Mouse (Mus musculus): ENCODE measurements around the gene Mob3b. TPM values are rescaled to one million over a fixed set of nuclear protein-coding genes. Genes with fewer than 3 reads are reported as not detected.

The Mob3b gene
- polyA plus RNA-seq, 1 experiment from 2014 or later, result 4.6 TPM

DNA sequence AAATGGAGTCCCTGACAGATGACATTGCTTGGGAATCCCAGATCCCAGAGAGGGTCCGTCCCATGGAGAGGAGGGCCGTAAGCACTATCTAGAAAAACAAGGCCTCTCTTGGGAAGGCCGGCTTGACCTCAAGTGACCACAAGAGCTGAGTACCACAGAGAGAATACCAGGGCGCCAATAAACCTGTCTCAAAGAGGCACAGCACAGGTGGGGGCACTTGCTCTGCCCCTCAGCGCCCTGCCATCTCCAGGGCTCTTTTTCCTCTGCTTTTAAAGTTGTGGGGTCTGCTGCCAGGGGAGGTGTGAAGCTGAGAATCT is 107.6 kb downstream of the Mob3b start:
- Histone ChIP-seq H3K27ac (ENCODE audit: low read depth, low read length) (no peak overlapping the region), H3K27me3 (replicated peaks; ENCODE audit: control insufficient read depth, insufficient read depth, low read length) (no peaks in the 10 kb centered on the region), H3K9ac (ENCODE audit: low read length) (no peak overlapping the region), H3K36me3 (ENCODE audit: control insufficient read depth, insufficient read depth, low read length) (no peaks in the 10 kb centered on the region), H3K4me1 (ENCODE audit: control insufficient read depth, insufficient read depth, low read length) (0 out of 2 replicates have a peak, but pooled peaks cover 5% of the 10 kb centered on the region), H3K4me2 (ENCODE audit: low read length) (no peak overlapping the region), H3K4me3 (ENCODE audit: low read depth, low read length) (no peak overlapping the region), H3K9me3 (replicated peaks; ENCODE audit: control insufficient read depth, low read length) (no peaks in the 10 kb centered on the region)
- DNase-seq (ENCODE audit: low spot score) (no peak), ATAC-seq (no peak)
- 78% methylated on average over 5 of the region's 5 CpGs for WGBS

DNA sequence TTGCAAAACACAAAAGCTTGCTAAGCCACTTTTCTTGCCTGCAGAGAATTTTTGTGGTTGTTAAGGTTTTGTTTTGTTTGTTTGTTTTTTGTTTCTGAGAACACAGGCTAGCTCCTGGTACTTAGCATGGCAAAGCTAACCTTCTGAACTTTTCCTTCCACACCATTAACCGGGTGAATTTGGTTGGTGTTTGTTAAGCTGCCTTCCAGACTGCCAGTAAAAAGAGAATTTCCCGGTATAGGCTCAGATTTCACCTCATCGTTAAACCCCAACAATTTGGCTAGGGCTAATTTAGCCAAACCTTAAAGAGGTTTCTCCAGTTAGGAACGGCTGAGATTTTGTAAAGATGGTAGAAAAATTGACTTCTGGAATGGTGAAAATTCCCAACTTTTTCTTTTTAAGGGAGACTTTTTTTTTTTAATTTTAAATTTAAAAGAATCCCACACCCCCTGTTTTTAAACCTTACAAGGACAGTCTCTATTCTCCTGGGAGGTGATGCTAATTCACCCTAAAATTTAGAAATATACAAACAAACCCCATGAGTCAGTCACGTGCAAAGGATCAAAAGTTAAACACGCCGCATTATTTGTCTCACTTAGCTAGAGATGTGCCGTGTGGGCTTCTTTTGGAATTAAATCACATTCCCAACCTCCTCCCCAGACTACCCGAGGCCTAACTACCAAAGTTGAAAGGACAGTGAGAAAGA is 108.1 kb downstream of the Mob3b start:
- Histone ChIP-seq H3K27ac (ENCODE audit: low read depth, low read length) (no peak overlapping the region), H3K9ac (ENCODE audit: low read length) (no peak overlapping the region), H3K4me1 (ENCODE audit: control insufficient read depth, insufficient read depth, low read length) (0 out of 2 replicates have a peak, but pooled peaks cover 5% of the 10 kb centered on the region), H3K4me2 (ENCODE audit: low read length) (no peak overlapping the region), H3K36me3 (ENCODE audit: control insufficient read depth, insufficient read depth, low read length) (no peaks in the 10 kb centered on the region), H3K4me3 (ENCODE audit: low read depth, low read length) (no peak overlapping the region), H3K9me3 (replicated peaks; ENCODE audit: control insufficient read depth, low read length) (no peaks in the 10 kb centered on the region), H3K27me3 (replicated peaks; ENCODE audit: control insufficient read depth, insufficient read depth, low read length) (no peaks in the 10 kb centered on the region)
- 46% methylated on average over 9 of the region's 9 CpGs for WGBS
- no peak for ATAC-seq
- DNase-seq (ENCODE audit: low spot score), result no peak

DNA sequence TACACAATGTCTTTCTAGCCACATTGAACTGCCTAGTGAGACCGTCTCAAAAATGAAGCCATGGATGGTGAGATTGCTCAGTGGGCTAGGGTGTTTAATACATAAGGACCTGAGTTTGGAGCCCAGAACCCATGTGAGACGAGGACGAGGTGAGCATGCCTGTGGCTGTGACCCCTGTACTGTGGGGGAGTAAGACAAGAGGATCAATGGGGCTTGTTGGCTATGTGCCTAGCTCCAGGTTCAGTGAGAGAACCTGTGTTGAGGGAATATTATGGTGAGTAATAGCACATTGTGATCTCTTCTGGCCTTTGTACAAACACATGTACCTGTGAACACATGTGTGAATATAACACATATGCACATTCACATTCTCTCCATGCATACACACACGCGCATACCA is 116.4 kb downstream of the Mob3b start:
- Histone ChIP-seq H3K36me3 (ENCODE audit: control insufficient read depth, insufficient read depth, low read length) (no peaks in the 10 kb centered on the region), H3K4me3 (ENCODE audit: low read depth, low read length) (no peak overlapping the region), H3K27ac (ENCODE audit: low read depth, low read length) (no peak overlapping the region), H3K9me3 (replicated peaks; ENCODE audit: control insufficient read depth, low read length) (no peaks in the 10 kb centered on the region), H3K9ac (ENCODE audit: low read length) (no peak overlapping the region), H3K27me3 (replicated peaks; ENCODE audit: control insufficient read depth, insufficient read depth, low read length) (no peaks in the 10 kb centered on the region), H3K4me2 (ENCODE audit: low read length) (no peak overlapping the region), H3K4me1 (ENCODE audit: control insufficient read depth, insufficient read depth, low read length) (no peaks in the 10 kb centered on the region)
- 89% methylated on average over 5 of the region's 5 CpGs for WGBS
- DNase-seq (ENCODE audit: low spot score) (no peak), ATAC-seq (no peak)

DNA sequence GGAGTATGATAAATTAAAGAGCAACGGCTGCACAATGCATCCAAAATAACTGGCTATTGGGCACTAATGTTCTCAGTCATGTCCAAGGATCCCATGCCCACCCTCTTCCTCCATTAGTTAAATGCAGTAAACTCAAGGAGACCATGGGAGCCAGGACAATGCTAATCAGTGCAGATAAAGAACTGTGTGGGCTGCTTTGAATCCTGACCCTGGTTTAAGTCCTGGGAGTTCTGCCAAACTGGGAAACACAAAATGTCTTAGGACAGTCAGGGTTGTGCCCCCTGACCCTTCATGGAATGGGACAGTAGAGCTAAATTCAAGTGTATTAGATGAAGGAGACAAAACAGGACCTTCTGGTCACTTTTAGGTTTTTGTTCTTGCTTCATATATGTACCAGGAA is 117.0 kb downstream of the Mob3b start:
- Histone ChIP-seq H3K4me3 (ENCODE audit: low read depth, low read length) (no peak overlapping the region), H3K9me3 (replicated peaks; ENCODE audit: control insufficient read depth, low read length) (no peaks in the 10 kb centered on the region), H3K4me2 (ENCODE audit: low read length) (no peak overlapping the region), H3K36me3 (ENCODE audit: control insufficient read depth, insufficient read depth, low read length) (no peaks in the 10 kb centered on the region), H3K9ac (ENCODE audit: low read length) (no peak overlapping the region), H3K4me1 (ENCODE audit: control insufficient read depth, insufficient read depth, low read length) (no peaks in the 10 kb centered on the region), H3K27me3 (replicated peaks; ENCODE audit: control insufficient read depth, insufficient read depth, low read length) (no peaks in the 10 kb centered on the region), H3K27ac (ENCODE audit: low read depth, low read length) (no peak overlapping the region)
- ATAC-seq (no peak), DNase-seq (ENCODE audit: low spot score) (no peak)
- 100% methylated on average over 1 of the region's 1 CpGs for WGBS

DNA sequence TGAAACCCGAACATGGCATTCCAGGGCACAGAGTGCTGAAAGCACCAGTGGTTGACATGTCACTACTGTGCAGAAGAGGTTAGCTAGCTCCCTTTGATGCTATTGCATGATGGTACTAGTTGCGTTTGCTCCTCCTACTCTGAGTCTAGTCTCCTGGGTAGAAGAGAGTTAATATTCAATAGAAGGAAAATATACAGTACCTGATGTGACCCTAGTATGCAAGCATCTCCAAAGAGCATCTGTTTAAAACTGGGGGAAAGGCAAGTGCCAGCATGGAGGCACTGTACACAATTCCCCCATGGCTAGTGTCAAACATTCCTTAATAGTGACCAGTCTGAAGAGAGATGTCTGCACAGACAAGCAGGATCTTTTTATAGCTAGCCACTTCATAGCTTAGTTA is 119.5 kb downstream of the Mob3b start:
- Histone ChIP-seq H3K9ac (ENCODE audit: low read length) (no peak overlapping the region), H3K4me3 (ENCODE audit: low read depth, low read length) (no peak overlapping the region), H3K4me1 (ENCODE audit: control insufficient read depth, insufficient read depth, low read length) (no peaks in the 10 kb centered on the region), H3K36me3 (ENCODE audit: control insufficient read depth, insufficient read depth, low read length) (no peaks in the 10 kb centered on the region), H3K27me3 (replicated peaks; ENCODE audit: control insufficient read depth, insufficient read depth, low read length) (no peaks in the 10 kb centered on the region), H3K9me3 (replicated peaks; ENCODE audit: control insufficient read depth, low read length) (no peaks in the 10 kb centered on the region), H3K27ac (ENCODE audit: low read depth, low read length) (no peak overlapping the region), H3K4me2 (ENCODE audit: low read length) (no peak overlapping the region)
- DNase-seq (ENCODE audit: low spot score), result no peak
- ATAC-seq, result no peak
- 89% methylated on average over 2 of the region's 2 CpGs for WGBS

DNA sequence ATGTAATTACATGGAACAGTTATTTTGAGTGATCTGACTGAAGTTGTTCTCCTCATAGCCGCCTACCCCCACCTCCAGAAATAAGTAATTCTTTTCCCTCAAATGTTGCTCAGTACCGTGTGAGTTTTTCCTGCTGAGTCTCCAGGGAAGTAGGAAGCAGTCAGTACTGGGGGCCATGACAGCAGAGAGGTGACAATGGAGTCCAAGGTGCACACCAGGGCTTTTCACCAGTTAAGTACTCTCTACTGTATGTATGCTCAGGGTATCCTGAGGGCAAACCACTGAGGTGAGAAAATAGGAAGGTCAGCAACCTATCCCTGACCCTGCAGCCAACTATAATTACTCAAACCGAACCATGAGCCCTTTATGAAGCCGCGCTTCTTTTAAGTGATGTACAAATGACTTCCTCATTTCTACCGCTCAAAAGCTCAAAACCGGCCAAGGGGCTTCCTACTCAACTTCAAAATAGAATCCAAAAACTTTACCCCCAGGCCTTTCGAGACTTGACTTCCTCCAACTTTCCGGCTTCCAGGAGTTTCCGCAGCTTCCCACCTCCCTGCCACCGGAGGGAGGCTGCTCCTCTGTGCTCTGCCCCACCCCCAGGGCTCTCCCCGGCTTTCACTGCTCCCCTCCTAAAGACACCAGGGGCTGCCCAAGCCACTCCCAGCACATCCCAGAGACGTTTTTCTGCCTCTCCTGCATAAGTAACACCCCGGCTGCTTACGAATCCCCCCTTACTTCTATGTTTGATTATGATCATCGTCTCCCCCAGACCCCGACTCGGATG is 122.6 kb downstream of the Mob3b start:
- Histone ChIP-seq H3K4me2 (ENCODE audit: low read length) (no peak overlapping the region), H3K4me1 (ENCODE audit: control insufficient read depth, insufficient read depth, low read length) (no peaks in the 10 kb centered on the region), H3K9ac (ENCODE audit: low read length) (no peak overlapping the region), H3K27me3 (replicated peaks; ENCODE audit: control insufficient read depth, insufficient read depth, low read length) (no peaks in the 10 kb centered on the region), H3K36me3 (ENCODE audit: control insufficient read depth, insufficient read depth, low read length) (no peaks in the 10 kb centered on the region), H3K9me3 (replicated peaks; ENCODE audit: control insufficient read depth, low read length) (no peaks in the 10 kb centered on the region), H3K4me3 (ENCODE audit: low read depth, low read length) (no peak overlapping the region), H3K27ac (ENCODE audit: low read depth, low read length) (no peak overlapping the region)
- DNase-seq (ENCODE audit: low spot score), result no peak
- ATAC-seq, result no peak
- WGBS, result 64% methylated on average over 18 of the region's 18 CpGs

DNA sequence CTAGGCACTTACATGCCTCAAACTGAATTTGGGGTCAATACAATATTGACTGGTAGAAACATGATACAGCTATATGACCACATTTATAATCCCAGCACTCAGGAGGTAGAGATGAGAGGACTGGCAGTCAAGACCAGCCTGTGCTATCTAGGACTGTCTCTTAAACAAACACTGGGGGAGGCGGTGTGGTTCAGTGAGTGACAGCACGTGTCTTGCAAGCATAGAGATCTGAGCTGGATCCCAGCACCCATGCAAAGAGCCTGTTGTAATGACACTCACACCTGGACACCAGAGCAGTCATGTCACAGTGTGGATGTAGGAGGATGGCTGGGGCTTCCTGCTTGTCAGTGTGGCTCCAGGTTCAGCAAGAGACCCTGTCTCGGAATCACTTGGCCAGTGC is 124.5 kb downstream of the Mob3b start:
- H3K9ac ChIP-seq (ENCODE audit: low read length), result no peak overlapping the region
- H3K27me3 ChIP-seq (replicated peaks; ENCODE audit: control insufficient read depth, insufficient read depth, low read length), result no peaks in the 10 kb centered on the region
- H3K36me3 ChIP-seq (ENCODE audit: control insufficient read depth, insufficient read depth, low read length), result no peaks in the 10 kb centered on the region
- no peak overlapping the region for H3K4me2 ChIP-seq (ENCODE audit: low read length)
- no peak overlapping the region for H3K27ac ChIP-seq (ENCODE audit: low read depth, low read length)
- no peak overlapping the region for H3K4me3 ChIP-seq (ENCODE audit: low read depth, low read length)
- DNase-seq (ENCODE audit: low spot score) (no peak), ATAC-seq (no peak)
- H3K4me1 ChIP-seq (ENCODE audit: control insufficient read depth, insufficient read depth, low read length), result no peaks in the 10 kb centered on the region
- WGBS, result 93% methylated on average over 3 of the region's 3 CpGs
- no peaks in the 10 kb centered on the region for H3K9me3 ChIP-seq (replicated peaks; ENCODE audit: control insufficient read depth, low read length)

DNA sequence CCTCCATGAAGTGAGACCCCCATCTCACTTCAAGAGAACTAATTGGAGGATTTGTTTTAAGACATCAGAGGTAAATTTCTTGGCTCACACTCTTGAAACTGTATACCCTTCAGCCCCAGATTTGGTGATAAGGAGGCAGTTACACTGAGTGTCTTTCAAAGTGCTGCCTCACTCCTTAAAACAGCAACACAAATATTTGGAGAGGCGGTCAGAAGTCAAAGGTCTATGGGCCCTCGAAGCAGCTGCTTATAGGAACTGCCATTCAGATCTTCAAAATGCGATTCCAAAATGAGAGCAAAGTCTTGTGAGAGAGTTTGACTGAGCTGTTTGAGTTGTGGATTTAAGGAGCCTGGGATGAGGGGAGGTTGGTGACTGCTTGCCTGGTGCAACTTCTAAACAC is 125.7 kb downstream of the Mob3b start:
- Histone ChIP-seq H3K9ac (ENCODE audit: low read length) (no peak overlapping the region), H3K27ac (ENCODE audit: low read depth, low read length) (no peak overlapping the region), H3K9me3 (replicated peaks; ENCODE audit: control insufficient read depth, low read length) (no peaks in the 10 kb centered on the region), H3K4me3 (ENCODE audit: low read depth, low read length) (no peak overlapping the region), H3K27me3 (replicated peaks; ENCODE audit: control insufficient read depth, insufficient read depth, low read length) (no peaks in the 10 kb centered on the region), H3K36me3 (ENCODE audit: control insufficient read depth, insufficient read depth, low read length) (no peaks in the 10 kb centered on the region), H3K4me1 (ENCODE audit: control insufficient read depth, insufficient read depth, low read length) (no peaks in the 10 kb centered on the region), H3K4me2 (ENCODE audit: low read length) (no peak overlapping the region)
- DNase-seq (ENCODE audit: low spot score) (no peak), ATAC-seq (no peak)
- WGBS, result 90% methylated on average over 3 of the region's 3 CpGs

DNA sequence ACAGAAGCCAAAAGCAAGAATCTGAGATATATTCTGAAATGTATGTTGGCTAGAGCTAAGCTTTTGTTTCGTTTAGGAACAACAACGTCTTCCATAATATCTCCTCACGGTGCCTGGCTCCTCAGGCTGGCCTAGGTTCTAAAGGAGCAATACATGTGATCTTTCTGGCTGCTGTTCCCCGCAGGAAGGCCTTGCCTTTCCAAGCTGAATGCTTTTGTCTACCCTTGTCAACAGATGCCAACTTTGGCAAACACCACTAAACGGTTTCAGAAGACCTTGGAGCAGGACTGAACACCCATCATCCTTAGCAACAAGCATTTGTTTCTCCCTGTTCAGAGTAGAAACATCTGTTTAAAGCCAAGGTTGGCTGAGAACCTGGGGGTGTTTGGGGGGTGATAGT is 126.1 kb downstream of the Mob3b start:
- Histone ChIP-seq H3K36me3 (ENCODE audit: control insufficient read depth, insufficient read depth, low read length) (no peaks in the 10 kb centered on the region), H3K9me3 (replicated peaks; ENCODE audit: control insufficient read depth, low read length) (no peaks in the 10 kb centered on the region), H3K9ac (ENCODE audit: low read length) (no peak overlapping the region), H3K27ac (ENCODE audit: low read depth, low read length) (no peak overlapping the region), H3K4me3 (ENCODE audit: low read depth, low read length) (no peak overlapping the region), H3K4me1 (ENCODE audit: control insufficient read depth, insufficient read depth, low read length) (no peaks in the 10 kb centered on the region), H3K27me3 (replicated peaks; ENCODE audit: control insufficient read depth, insufficient read depth, low read length) (no peaks in the 10 kb centered on the region), H3K4me2 (ENCODE audit: low read length) (no peak overlapping the region)
- WGBS, result 74% methylated on average over 5 of the region's 5 CpGs
- ATAC-seq (no peak), DNase-seq (ENCODE audit: low spot score) (peak; percentile 12)
